Mouse (Mus musculus) cerebellum, adult 2 months (tissue): ENCODE data around the gene Pgpep1.

Experiments used
- CTCF ChIP-seq: fragments of 200-500 bp; IDR thresholded peaks from 2 replicates; pipeline ENCODE4 v1.5.1; 2011; ENCODE audit warnings: low read depth, mild to moderate bottlenecking, control low read depth, low read length, moderate library complexity, borderline replicate concordance; ENCODE audit not compliant: insufficient read depth
- POLR2A ChIP-seq: fragments of 200-500 bp; IDR thresholded peaks from 2 replicates; pipeline ENCODE4 v1.6.1; 2011; ENCODE audit warnings: low read length, control low read depth, borderline replicate concordance; ENCODE audit not compliant: insufficient read depth

DNA sequence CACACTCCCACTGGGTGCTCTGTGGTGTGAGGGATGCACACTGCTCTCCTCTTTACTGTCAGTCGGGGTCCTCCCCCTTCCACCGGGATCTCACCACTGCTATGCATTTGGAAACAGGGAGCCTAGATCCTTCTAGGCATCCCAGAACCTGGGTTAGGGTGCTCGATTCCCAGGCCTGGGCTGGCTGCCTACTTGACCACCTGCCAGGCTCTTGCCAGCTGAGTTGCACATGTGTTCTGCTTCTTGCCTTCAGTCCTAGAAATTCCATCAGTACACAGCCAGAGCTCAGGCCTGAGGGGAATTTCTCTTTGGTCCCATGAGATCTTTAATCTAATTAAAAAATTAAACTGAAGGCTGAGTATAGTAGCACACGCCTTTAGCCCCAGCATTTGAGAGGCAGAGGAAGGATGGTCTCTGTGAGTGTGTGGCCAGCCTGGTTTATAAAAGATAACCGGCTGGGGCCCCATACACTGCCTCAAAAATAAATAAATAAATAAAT, 29.8 kb upstream of the Pgpep1 start:
- no peak for TF ChIP-seq CTCF
- no peak for TF ChIP-seq POLR2A
